Mouse (Mus musculus): ENCODE results near the gene Rai1.

Gene Rai1

DNA sequence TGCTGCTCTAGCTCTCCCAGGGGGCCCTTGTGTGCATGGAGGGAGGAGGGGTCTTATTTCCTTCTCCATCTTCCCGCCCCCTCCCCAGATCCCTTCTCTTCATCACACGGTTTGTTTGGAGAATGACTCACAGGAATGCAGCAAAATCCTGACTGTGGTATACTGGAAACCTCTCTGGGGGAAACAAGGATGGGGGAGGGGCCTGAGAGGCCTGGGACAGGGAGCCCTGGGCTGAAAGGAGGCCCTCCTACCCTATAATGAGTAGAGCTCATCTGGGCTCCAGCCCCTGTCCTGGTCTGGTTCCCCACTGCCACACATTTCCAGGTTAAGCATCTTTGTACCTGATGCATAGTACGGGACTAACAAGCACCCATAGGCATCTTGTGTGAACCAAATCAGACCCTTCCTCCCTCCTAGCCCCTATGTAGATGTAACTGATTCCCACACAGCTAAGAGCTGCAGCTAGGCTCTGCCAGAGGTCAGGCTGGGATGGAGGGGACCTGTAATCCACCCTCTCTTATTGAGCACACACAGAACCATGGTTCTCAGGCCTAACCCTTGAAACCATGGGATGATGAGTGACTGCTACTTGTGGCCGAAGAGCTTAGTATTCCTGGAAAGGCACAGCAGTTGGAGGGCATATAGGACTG, 23.2 kb downstream of the Rai1 start:
- DNase-seq (ENCODE audit: low spot score in 2 of 2) = no peak

DNA sequence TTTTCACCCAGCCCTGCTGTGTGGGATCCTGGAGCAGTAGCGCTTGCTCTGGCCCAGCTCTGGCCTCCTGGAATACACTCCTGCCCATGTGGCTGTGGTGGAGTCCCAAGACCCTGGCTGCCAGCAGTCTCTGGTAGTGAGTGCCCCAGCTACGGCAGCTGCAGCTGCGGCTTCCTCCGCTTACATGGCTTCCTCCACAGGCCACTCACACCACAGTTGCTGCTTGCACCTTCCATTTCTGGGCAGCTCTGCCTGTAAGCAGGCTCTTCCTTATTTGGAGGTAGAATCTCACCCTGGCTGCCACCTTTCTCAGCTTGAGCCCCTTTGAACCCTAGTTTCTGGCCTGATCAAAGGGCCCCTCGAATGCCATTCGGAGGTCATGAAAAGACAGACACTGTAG, 25.7 kb downstream of the Rai1 start:
- no peak for DNase-seq (ENCODE audit: low spot score in 2 of 2)

DNA sequence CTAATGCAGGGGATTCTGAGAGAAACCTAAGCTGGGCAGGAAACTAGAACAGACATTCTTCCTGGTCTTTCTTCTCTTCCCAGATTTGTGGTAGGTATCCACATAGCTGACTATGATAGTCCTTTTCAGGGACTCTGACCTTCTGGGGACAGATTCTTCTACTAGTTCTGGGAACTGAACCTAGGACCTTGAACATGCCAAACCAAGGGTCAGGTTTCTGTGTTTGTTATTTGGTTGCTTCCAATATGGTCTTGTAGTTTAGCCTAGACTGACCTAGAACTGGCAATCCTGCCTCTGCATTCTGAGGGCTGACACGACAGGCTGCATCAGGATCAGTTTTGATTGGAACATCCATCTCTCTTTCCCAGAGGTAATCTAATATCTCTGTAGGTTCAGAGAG, 27.2 kb downstream of the Rai1 start:
- DNase-seq (ENCODE audit: low spot score in 2 of 2) = no peak

GRCm38 (mm10) chr11:60136491-60136890, 31.7 kb downstream of the Rai1 start:
- DNase-seq (ENCODE audit: low spot score in 2 of 2) = peak in 1 of 2 experiments; percentile 25

DNA sequence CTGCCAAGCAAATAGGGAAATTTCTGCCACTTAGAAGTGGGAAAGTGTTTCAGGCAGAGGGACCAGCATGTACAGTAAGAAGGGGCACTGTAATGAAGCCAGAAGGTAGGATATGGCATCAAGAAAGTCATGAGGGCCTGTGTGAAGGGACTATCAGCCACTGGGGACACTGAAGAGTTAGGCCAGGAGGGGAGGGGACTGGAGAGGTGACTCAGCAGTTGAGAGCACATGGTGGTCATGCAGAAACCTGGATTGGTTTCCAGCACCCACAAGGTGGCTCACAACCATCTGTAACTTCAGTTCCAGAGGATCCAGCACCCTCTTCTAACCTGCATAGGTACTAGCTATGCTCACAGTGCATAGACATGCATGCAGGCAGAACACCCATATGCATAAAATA, 32.4 kb downstream of the Rai1 start:
- DNase-seq (ENCODE audit: low spot score in 2 of 2) = no peak

DNA sequence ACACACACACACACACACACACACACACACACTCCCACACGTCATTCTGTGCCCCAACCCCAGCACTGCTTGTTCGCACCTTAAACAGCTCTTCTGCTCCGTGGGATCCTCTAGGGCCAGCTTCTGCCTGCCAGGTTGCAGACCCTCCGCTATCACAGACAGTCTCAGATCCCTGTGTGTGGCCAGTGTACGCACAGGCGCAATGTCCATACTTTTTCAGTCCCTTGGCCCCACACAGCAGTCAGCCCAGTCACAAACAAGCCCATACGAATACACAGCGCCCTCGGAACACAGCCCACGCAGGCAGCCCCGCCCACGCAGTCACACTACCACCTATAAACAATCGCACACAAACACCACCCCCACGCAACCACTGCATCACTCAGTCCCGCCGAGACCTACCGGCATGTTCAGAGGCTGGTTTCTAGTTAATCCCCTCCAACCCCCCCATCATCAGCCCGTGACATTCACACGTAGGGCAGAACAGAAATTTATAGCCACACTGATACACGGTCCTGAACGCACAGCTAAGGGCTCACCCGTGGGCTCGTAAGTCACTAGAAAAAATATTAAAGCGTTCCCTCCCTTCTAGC, 34.4 kb downstream of the Rai1 start:
- DNase-seq (ENCODE audit: low spot score in 2 of 2) = no peak

DNA sequence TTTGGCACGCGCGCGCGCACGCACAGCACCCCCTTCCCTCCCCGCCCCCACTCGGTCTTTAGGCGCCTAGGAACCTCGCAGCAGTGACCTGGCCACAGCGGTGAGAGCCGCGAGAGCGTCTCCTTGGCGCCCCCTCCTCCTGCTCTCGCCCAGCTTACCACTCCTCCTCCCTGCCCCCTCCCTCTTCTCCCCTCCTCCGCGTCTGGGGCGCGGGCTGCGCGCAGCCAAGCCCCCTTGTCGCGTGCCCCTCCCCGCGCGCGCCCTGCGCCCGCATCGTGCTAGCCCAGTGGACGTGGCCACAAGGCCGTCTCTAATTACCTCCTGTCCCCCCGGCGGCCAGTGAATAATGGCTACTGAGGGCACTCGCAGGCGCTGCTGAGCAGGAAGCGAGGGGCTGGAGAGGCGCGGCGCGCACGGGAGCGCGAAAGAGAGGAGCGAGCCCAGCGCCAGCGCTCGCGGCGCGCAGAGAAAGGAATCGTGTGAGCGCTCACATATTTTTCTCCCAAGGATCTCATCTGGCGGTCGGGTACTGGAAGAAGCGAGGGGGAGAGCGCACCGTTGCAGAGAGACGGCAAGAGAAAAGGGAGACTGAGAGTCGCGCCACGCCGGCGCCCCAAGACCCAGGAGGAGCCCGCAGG, 35.0 kb downstream of the Rai1 start:
- no peak for DNase-seq (ENCODE audit: low spot score in 2 of 2)

DNA sequence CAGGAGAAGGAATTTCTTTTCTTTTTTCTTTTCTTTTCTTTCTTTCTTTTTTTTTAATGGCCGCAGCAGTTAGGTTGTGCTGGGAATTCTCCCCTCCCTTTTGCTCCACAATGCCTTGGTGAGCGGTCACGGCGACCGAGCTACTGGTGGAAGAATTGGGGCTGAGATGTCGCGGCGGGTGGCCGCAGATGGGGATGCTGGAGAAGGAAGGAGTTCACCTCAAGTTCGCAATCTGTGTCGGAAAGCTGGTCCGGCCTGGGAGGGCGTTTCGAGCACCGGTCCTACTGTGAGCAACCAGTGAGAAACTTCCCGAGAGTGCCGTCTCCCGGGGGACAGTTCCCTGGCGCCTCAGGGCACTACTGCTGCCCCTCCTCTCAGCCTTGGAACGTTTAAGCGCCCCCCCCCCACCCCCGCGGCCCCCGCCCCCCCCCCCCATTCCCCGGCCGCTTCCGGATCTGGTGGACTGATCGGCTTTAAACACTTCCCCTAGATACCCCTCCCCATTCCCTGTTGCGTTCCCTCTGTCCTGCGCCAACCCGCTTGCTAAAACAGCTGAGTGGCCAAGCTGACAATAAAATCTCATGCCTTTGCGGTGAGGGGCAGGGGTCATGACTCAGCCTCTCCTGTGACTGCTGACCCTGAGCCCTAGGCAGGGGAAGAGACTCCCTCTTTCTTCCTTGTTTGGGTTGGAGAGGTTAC, 35.9 kb downstream of the Rai1 start:
- DNase-seq (ENCODE audit: low spot score in 2 of 2) = no peak

DNA sequence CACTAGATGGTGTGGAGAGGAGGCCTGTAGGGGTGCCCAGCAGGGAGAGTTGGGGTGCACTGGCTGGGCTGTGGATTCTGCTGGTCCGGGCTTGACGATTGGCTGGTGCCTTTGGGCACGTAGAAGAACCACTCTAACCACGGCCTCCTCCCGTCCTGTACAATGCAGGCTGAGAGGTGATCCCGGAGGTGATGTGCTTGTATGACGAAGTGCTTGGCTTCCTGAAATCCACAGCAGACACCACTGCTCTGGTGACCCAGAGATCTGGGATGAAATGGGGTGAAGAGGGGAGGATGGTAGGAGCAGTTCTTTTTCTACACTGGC, 36.4 kb downstream of the Rai1 start:
- DNase-seq (ENCODE audit: low spot score in 2 of 2) = no peak

DNA sequence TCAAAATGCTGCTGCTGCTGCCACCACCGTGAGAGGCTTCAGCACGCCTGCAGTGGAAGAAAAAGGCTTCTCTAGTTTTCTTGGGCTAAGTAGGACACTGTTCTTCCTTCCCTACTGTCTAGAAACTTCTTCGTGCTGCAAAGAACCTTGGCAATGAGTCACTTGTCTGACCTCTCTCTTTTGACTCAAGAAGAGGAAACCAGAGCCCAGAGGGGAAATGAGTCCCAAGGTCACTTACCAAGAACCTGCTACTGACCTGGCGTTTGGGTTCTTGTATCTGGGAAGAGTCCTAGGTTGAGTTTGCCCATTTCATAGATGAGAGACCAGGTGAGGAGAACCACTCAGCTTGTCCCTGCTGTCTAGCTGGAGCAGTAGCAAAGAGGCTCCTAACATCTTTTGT, 38.3 kb downstream of the Rai1 start:
- DNase-seq (ENCODE audit: low spot score in 2 of 2) = no peak

GRCm38 (mm10) chr11:60146170-60146569, 41.4 kb downstream of the Rai1 start:
- no peak for DNase-seq (ENCODE audit: low spot score in 2 of 2)

DNA sequence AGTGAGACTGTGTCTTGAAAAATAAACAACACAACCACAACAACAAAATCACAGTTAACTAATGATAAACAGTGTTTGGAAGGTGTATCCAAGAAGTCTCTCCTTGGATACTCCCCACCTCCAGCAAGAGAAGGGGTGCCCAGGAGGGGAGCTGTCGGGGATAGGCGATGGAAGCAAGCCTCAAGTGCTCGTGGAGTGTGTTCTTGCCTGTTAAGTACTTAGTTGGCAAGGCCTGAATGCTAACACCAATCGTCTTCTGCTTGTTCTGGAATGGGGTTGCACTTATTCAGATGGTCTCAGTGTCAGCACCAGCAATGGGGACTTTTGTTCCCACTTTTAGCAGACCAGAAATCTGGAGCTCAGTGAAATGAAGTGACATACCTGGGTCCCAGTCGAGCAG, 43.8 kb downstream of the Rai1 start:
- DNase-seq (ENCODE audit: low spot score in 2 of 2) = no peak

DNA sequence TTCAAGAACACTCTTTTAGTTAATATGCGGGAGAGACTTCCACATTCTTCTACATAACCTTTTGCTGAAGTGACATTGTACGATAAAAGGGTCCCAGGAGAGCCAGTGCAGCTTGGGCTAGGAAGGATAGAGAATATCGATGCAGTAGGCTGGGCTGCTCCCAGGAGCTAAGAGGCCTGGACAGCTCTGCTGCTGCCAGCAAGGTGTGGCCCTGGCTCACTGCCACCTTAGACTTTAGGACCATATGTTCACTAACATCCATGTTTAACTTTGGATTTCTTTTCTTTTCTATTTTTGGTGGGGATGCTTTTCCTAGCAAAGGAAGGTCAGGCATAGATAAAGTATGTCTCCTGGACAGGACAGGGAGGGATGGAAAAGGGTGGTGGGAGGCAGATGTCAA, 44.3 kb downstream of the Rai1 start:
- no peak for DNase-seq (ENCODE audit: low spot score in 2 of 2)

DNA sequence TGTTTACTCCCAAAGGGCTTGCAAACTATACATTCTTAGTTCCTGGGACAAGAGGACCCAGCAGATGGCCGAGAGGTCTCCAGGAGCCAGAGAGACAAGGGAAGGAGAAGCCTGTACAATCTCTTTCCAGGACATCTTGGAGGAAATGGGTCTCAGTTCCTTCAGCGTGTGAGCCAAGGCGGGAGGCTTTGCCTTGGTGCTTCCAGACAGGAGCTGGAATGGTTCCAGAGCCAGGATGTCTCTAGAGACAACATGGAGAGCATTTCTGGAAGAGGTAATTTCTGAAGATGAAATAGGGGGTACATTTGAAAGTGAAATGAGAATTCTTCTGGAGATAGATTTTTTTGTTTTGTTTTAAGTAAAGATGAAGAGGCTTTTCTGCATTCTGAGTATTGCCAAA, 45.9 kb downstream of the Rai1 start:
- DNase-seq (ENCODE audit: low spot score in 2 of 2) = no peak

GRCm38 (mm10) chr11:60152339-60152738, 47.5 kb downstream of the Rai1 start:
- DNase-seq (ENCODE audit: low spot score in 2 of 2) = no peak

DNA sequence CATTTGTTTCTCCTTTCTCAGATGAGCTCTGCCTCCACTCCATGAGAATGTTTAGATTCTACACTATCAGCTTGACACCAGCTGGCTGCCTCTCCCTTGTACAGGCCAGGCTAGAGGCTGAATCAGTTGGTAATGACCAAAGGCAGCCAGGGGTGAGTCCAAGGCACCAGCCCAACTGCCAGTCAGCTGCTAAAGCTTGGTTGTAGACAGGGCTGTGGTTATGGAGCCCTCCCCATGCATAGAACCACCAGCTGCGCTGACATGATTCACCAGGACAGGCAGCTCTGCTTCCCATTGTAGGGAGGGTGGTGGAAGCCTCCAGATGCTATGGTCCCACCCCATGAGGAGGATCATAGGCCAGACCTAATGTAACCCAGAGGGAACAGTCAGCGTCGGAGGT, 49.1 kb downstream of the Rai1 start:
- no peak for DNase-seq (ENCODE audit: low spot score in 2 of 2)

GRCm38 (mm10) chr11:60155690-60156089, 50.9 kb downstream of the Rai1 start:
- DNase-seq (ENCODE audit: low spot score in 2 of 2) = no peak

GRCm38 (mm10) chr11:60158271-60158670, 53.5 kb downstream of the Rai1 start:
- DNase-seq (ENCODE audit: low spot score in 2 of 2) = no peak

- DNase-seq (ENCODE audit: low spot score in 2 of 2) = no peak
Observed at GRCm38 (mm10) chr11:60159955-60160354, 55.1 kb downstream of the Rai1 start.

DNA sequence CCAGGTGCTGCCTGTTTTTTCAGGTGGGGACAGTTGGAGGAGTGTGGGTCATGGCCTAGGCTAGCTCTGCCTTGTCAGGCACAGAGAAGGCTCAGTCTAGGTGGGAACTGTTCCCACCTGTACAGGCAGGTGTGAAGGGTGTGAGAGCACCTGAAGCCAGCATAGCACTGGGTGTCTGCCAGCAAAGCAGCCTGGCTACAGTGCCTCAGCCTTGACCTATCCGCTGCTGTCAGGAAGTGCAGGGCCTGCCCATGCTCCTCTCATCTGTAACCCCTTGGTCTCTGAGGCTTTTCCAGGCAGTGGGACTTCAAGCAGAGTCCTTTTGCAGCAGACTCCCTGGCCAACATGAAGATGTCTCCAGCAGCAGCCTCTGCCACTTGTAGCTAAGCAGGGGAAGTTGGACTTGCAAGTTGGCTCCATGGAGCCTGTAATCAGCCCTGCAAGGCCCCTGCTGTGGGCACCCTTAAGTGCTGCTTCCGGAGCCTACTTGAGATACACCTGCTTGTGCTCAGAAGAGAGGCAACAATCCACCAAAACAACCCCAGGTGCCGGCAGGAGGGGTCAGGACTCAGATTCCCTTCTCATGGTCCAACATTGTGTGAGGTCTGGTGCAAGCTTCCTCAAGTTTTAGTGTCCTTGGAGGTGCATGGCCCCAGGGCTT, 55.8 kb downstream of the Rai1 start:
- no peak for DNase-seq (ENCODE audit: low spot score in 2 of 2)

- no peak for DNase-seq (ENCODE audit: low spot score in 2 of 2)
Observed at GRCm38 (mm10) chr11:60161146-60161874, 56.5 kb downstream of the Rai1 start.

- no peak for DNase-seq (ENCODE audit: low spot score in 2 of 2)
Observed at GRCm38 (mm10) chr11:60162547-60162946, 57.7 kb downstream of the Rai1 start.

Measured in heart, adult 9 months (tissue).